Mouse (Mus musculus): ENCODE measurements around the gene Hdac5.

Gene Hdac5

GRCm38 (mm10) chr11:102230006-102230741 lies at the start of gene Hdac5:
Gene Hdac5 (minus strand): TSS chr11:102230166.
- peak; percentile 99 for DNase-seq (ENCODE audit: low read depth, low spot score)

- DNase-seq (ENCODE audit: low read depth, low spot score): no peak
Observed at GRCm38 (mm10) chr11:102279595-102279994, 49.6 kb upstream of the Hdac5 start.

GRCm38 (mm10) chr11:102277754-102278153 lies 47.8 kb upstream of the Hdac5 start:
- no peak for DNase-seq (ENCODE audit: low read depth, low spot score)

- peak; percentile 70 for DNase-seq (ENCODE audit: low read depth, low spot score)
Observed at GRCm38 (mm10) chr11:102276411-102276915, 46.5 kb upstream of the Hdac5 start.

- DNase-seq (ENCODE audit: low read depth, low spot score): no peak
Observed at GRCm38 (mm10) chr11:102268520-102269244, 38.7 kb upstream of the Hdac5 start, which contains the start of gene Asb16. Gene Asb16 (plus strand): TSS chr11:102268743.

GRCm38 (mm10) chr11:102267480-102267879 lies 37.5 kb upstream of the Hdac5 start:
- DNase-seq (ENCODE audit: low read depth, low spot score): peak; percentile 92

- DNase-seq (ENCODE audit: low read depth, low spot score): no peak
Observed at GRCm38 (mm10) chr11:102266631-102267355, 36.8 kb upstream of the Hdac5 start.

- DNase-seq (ENCODE audit: low read depth, low spot score): peak; percentile 78
Observed at GRCm38 (mm10) chr11:102265816-102266215, 35.9 kb upstream of the Hdac5 start.

GRCm38 (mm10) chr11:102263211-102263610 lies 33.2 kb upstream of the Hdac5 start:
- no peak for DNase-seq (ENCODE audit: low read depth, low spot score)

- DNase-seq (ENCODE audit: low read depth, low spot score): peak; percentile 12
Observed at GRCm38 (mm10) chr11:102258521-102258920, 28.6 kb upstream of the Hdac5 start.

- no peak for DNase-seq (ENCODE audit: low read depth, low spot score)
Observed at GRCm38 (mm10) chr11:102258095-102258494, 28.1 kb upstream of the Hdac5 start.

- peak; percentile 70 for DNase-seq (ENCODE audit: low read depth, low spot score)
Observed at GRCm38 (mm10) chr11:102257514-102257913, 27.5 kb upstream of the Hdac5 start.

- DNase-seq (ENCODE audit: low read depth, low spot score): no peak
Observed at GRCm38 (mm10) chr11:102249351-102250090, 19.6 kb upstream of the Hdac5 start.

GRCm38 (mm10) chr11:102248630-102249230 lies 18.8 kb upstream of the Hdac5 start, which contains the start of gene BC030867:
Gene BC030867 (plus strand): TSS chr11:102248882.
- peak; percentile 97 for DNase-seq (ENCODE audit: low read depth, low spot score)

GRCm38 (mm10) chr11:102246871-102247270 lies 16.9 kb upstream of the Hdac5 start:
- no peak for DNase-seq (ENCODE audit: low read depth, low spot score)

GRCm38 (mm10) chr11:102246273-102246635 lies 16.3 kb upstream of the Hdac5 start:
- DNase-seq (ENCODE audit: low read depth, low spot score): no peak

GRCm38 (mm10) chr11:102245581-102246272 lies 15.8 kb upstream of the Hdac5 start:
- no peak for DNase-seq (ENCODE audit: low read depth, low spot score)

- DNase-seq (ENCODE audit: low read depth, low spot score): peak; percentile 96
Observed at GRCm38 (mm10) chr11:102244926-102245449, 15.0 kb upstream of the Hdac5 start.

- DNase-seq (ENCODE audit: low read depth, low spot score): no peak
Observed at GRCm38 (mm10) chr11:102241874-102242273, 11.9 kb upstream of the Hdac5 start.

GRCm38 (mm10) chr11:102241246-102241645 lies 11.3 kb upstream of the Hdac5 start:
- DNase-seq (ENCODE audit: low read depth, low spot score): no peak
